ENCODE assay signal across 8 mouse cellular contexts in the genomic region with DNA sequence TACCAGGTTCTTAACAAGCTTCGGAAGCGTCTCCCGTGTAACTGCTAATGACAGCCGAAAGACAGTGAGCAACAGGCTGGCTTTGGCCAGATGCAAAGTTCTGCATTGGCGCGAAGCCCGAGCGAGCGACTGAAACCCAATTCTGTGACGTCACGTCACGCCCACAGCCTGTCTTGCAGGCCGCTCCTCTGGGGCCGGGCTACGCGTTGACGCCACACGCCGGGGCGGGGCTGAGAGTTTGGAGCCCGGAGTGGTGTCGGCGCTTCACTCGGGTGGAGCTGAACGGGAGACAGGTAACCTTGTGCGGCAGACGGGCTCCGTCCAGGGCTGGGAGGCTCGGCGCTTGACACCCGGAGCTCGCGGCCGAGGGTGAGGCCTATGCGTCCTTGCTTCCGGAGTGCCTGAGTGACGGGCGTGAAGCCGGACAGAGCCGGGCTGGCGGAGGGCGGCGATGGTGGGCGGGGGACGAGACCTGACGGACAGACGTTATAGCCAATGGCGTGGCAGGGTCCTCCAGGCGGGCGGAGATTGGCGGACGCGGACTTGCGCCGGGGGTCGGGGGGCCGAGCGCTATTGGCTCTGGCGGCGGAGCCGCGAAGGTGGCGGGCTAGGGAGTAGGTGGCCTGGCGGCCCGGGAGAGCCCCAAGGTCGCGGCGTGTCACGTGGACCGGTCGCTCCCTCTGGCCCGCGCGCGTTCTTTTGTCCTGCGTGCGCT. TPM values are rescaled to one million over a fixed set of nuclear protein-coding genes. Genes with fewer than 3 reads are reported as not detected.
A peak's percentile ranks its signal among the peaks of the same experiment; 100 is the strongest.
DNase-seq lines count a peak whose midpoint lies in the region; ATAC-seq lines count a peak whose summit lies in the region.

A gene (plus strand): TSS at position 233 of the 715 bp plus-strand sequence.

- under 1% methylated on average over 71 of the region's 77 CpGs for WGBS in hindbrain, embryonic 14.5 days

- no peaks in the 10 kb centered on the region for H3K36me3 ChIP-seq in hindbrain, embryonic 14.5 days (replicated peaks; ENCODE audit: control insufficient read depth, insufficient read depth)

- no peaks in the 10 kb centered on the region for H3K27me3 ChIP-seq in hindbrain, embryonic 14.5 days (ENCODE audit: control insufficient read depth, insufficient read depth, low read length)

- H3K27ac ChIP-seq in hindbrain, embryonic 14.5 days: peak within 1 kb of the TSS; percentile 92

- peaks cover 11% of the 10 kb centered on the region for H3K4me1 ChIP-seq in hindbrain, embryonic 14.5 days (replicated peaks; ENCODE audit: control insufficient read depth, insufficient read depth, low read length)

- peak; percentile 98 for DNase-seq in R1 (ENCODE audit: low read depth, low spot score)
- DNase-seq in cerebellum, postnatal 25 days: peak; percentile 99 to 100
- peak; percentile 98 for DNase-seq in frontal cortex, postnatal 25 days (ENCODE audit: low spot score in 2 of 2)
- peak; percentile 99 for DNase-seq in hindbrain, embryonic 14.5 days (ENCODE audit: low spot score)
- DNase-seq in layer of hippocampus, postnatal 36 days: peak; percentile 99
- peak; percentile 99 for DNase-seq in lung, postnatal 36 days
- DNase-seq in retina, postnatal 1 day: peak; percentile 99
- peak; percentile 96 to 99 for DNase-seq in urinary bladder, adult 18-20 months (ENCODE audit: low spot score in 2 of 2)

- peak within 1 kb of the TSS; percentile 79 for H3K4me2 ChIP-seq in hindbrain, embryonic 14.5 days (replicated peaks)

- H3K9ac ChIP-seq in hindbrain, embryonic 14.5 days: peak within 1 kb of the TSS; percentile 77

- no peaks in the 10 kb centered on the region for H3K9me3 ChIP-seq in hindbrain, embryonic 14.5 days (ENCODE audit: control insufficient read depth, low read length)

- ATAC-seq in hindbrain, embryonic 14.5 days (ENCODE audit: low FRiP score): peak; percentile 98

- H3K4me3 ChIP-seq in hindbrain, embryonic 14.5 days (replicated peaks; ENCODE audit: low read length): peak within 1 kb of the TSS; percentile 87

RNA-seq across cellular contexts. Expression of the gene that starts here (rescaled TPM):
- polyA plus RNA-seq in hindbrain, embryonic 14.5 days (2014; fragmentation: Nextera tagmentation; extraction: Ambion mirVana): 123 and 130 TPM in 2 replicates
- total RNA-seq in layer of hippocampus, postnatal 36 days (2021): 100 to 1,000 TPM; 218 to 220 TPM

Comparison
In these comparisons a context has a peak if more than half of its experiments do, and no peak if none do; other contexts are left out.
1. Peak in every context shown above with its lines: DNase-seq, ATAC-seq, H3K4me3 ChIP-seq and H3K27ac ChIP-seq.